Comparison of ENCODE assay signal across 33 mouse cellular contexts in the genomic region with DNA sequence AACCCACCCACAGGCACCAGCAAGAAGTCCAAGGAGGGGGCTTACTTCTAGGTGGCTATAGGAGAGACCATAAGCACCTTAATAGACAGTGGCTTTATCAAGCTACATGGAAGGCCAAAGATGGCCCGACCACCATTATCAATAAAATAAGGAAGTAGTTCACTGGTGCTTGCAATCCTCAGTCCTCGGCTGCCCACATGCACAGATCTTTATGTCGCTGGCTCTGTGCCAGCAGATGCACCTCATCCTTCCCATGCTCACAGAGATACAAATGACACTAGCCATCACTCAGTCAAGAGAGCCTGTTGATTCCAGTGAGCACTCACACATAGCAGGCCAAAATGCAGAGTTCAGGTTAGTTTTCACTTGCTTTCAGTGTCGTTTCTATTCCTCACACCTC.
"Had no signal": no experiment of that assay in that cellular context is flagged by ENCODE, and none has a peak within 500 bp of the region (broad histone marks: within the 10 kb centered on the region; RNA-seq: fewer than 3 reads in every experiment).

No protein-coding gene starts in this region.

- H3K27me3 ChIP-seq: heart, embryonic 13.5 days; heart, embryonic 15.5 days; hindbrain, embryonic 12.5 days; hindbrain, embryonic 13.5 days; hindbrain, embryonic 15.5 days; intestine, embryonic 15.5 days had no signal

- H3K4me2 ChIP-seq: heart, embryonic 13.5 days; heart, embryonic 15.5 days; hindbrain, embryonic 12.5 days; hindbrain, embryonic 13.5 days; hindbrain, embryonic 14.5 days; hindbrain, embryonic 15.5 days; intestine, embryonic 15.5 days; kidney, embryonic 15.5 days had no signal

- H3K4me1 ChIP-seq: heart, embryonic 13.5 days; heart, embryonic 15.5 days; intestine, embryonic 15.5 days had no signal

- H3K9me3 ChIP-seq: heart, embryonic 13.5 days; heart, embryonic 15.5 days; hindbrain, embryonic 10.5 days; hindbrain, embryonic 12.5 days; hindbrain, embryonic 13.5 days; hindbrain, embryonic 15.5 days; intestine, embryonic 15.5 days; kidney, embryonic 15.5 days had no signal

- H3K4me3 ChIP-seq: heart, embryonic 13.5 days; heart, embryonic 15.5 days; hindbrain, embryonic 10.5 days; hindbrain, embryonic 12.5 days; hindbrain, embryonic 13.5 days; hindbrain, embryonic 15.5 days; intestine, embryonic 15.5 days; kidney, embryonic 15.5 days; layer of hippocampus, adult 2 months; left cerebral cortex, adult 2 months had no signal

- H3K9ac ChIP-seq: heart, embryonic 13.5 days; heart, embryonic 15.5 days; hindbrain, embryonic 12.5 days; hindbrain, embryonic 13.5 days; hindbrain, embryonic 14.5 days; hindbrain, embryonic 15.5 days; intestine, embryonic 15.5 days; kidney, embryonic 15.5 days had no signal

- H3K36me3 ChIP-seq: hindbrain, embryonic 13.5 days; hindbrain, embryonic 15.5 days; intestine, embryonic 15.5 days had no signal

- H3K27ac ChIP-seq: heart, embryonic 13.5 days; heart, embryonic 15.5 days; hindbrain, embryonic 10.5 days; hindbrain, embryonic 12.5 days; hindbrain, embryonic 13.5 days; hindbrain, embryonic 14.5 days; hindbrain, embryonic 15.5 days; hindbrain, postnatal 0 days; intestine, embryonic 15.5 days; kidney, embryonic 15.5 days; kidney, postnatal 0 days; layer of hippocampus, adult 2 months; left cerebral cortex, adult 2 months had no signal

- ATAC-seq: hindbrain, embryonic 16.5 days; hindbrain, postnatal 0 days; inflammation-experienced regulatory T-cells, adult 6 months; intestine, embryonic 15.5 days; intestine, embryonic 16.5 days; intestine, postnatal 0 days had no signal

- DNase-seq: heart, postnatal 10 days; heart, postnatal 14 days; heart, postnatal 36 days; heart, postnatal 4 days; kidney, adult 11 months; kidney, adult 18-20 months; kidney, adult 2 months; kidney, adult 8-10 months; kidney, adult 9 months; kidney, postnatal 10 days; kidney, postnatal 14 days; kidney, postnatal 25 days; kidney, postnatal 36 days; kidney, postnatal 4 days; layer of hippocampus, adult 9-11 months; layer of hippocampus, postnatal 36 days had no signal
